Mouse (Mus musculus) adrenal gland, postnatal 0 days (tissue): Measurements from ENCODE around the gene Vmn1r25. TPM values are rescaled to one million over a fixed set of nuclear protein-coding genes. Genes with fewer than 3 reads are reported as not detected.

ENCODE experiments used
- polyA plus RNA-seq: library from polyadenylated mRNA; unstranded; fragments of >200 nt; fragmentation: Nextera tagmentation; extraction: Ambion mirVana; gene quantifications from 2 replicates; pipeline ENCODE4 v1.2.1, GENCODE M21; 2015

The Vmn1r25 gene
- polyA plus RNA-seq: not detected in 2 replicates

DNA sequence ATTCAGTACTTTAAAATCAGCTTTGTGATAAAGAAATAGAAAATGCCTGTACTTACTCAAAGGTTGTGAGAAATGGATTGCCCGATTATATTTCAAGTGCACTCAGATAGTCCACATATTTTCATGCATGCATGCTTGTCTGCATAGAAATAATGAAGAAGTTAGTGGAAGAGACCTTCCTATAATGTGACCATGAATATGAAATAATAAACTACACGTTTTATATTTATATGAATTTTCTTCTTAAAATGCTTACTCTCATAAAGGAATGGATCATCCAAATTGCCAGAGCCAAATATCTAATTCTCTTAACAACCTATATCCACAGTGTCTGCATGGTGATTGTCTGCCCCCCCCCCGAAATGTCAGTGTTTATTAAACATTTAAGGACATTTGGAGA lies at the start of gene Vmn1r25:
Vmn1r25 (minus strand) TSS at position 101 of the 400 bp plus-strand sequence.

GRCm38 (mm10) chr6:58015059-58015458 lies 34.4 kb upstream of the Vmn1r25 start, which contains the start of gene Vmn1r26:
Vmn1r26 (minus strand) TSS chr6:58015159.

DNA sequence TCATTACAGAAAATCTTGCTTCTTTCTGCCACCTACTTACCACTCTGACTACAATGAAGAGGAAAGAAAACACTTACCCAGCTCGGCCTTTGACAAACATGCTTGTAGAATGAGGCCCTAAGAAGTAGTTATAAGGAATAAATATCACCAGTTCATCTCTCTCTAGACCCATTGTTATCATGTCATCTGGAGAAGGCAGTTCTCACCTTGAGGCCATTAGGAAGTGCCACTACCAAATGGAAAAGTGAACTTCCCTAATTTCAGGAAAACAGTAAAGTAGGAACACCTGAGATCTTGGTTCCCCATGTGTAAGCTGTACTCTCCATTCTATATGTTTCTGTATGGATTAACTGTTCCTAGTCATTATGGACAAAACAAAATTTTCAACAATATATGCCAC lies 19.2 kb downstream of the Vmn1r25 start, which contains the start of gene Vmn1r24:
Vmn1r24 (minus strand) TSS at position 101 of the 400 bp plus-strand sequence.

Other genes with a start within 250 kb of the Vmn1r25 start
- gene Vopp1, start 155.7 kb downstream of the Vmn1r25 start, polyA plus RNA-seq: 17.8 and 23.9 TPM in 2 replicates
- not detected in 2 replicates for gene Vmn1r21, start 130.5 kb downstream of the Vmn1r25 start, polyA plus RNA-seq
- gene Vmn1r22, start 72.8 kb downstream of the Vmn1r25 start, polyA plus RNA-seq: not detected in 2 replicates
- not detected in 2 replicates for gene Vmn1r23, start 54.0 kb downstream of the Vmn1r25 start, polyA plus RNA-seq
- gene Vmn1r24, start 19.3 kb downstream of the Vmn1r25 start, polyA plus RNA-seq: not detected in 2 replicates
- gene Vmn1r26, start 34.3 kb upstream of the Vmn1r25 start, polyA plus RNA-seq: not detected in 2 replicates
- gene Vmn1r27, start 238.0 kb upstream of the Vmn1r25 start, polyA plus RNA-seq: not detected in 2 replicates